Mouse (Mus musculus) limb, embryonic 11.5 days (tissue): ENCODE results near the gene Grik4. TPM values are rescaled to one million over a fixed set of nuclear protein-coding genes. Genes with fewer than 3 reads are reported as not detected.

Source experiments
- ATAC-seq: fragments of 200-750 bp; cut with Nextera tagmentation; 2 replicates; pipeline ENCODE4 v1.8.0; 2017; ENCODE audit warnings: low read depth; ENCODE audit not compliant: insufficient number of reproducible peaks, low FRiP score, low TSS enrichment
- DNase-seq: peaks from one replicate; pipeline ENCODE4 v3.0.0-alpha.2; 2015; ENCODE audit warnings: low spot score
- H3K27ac ChIP-seq: fragments of 300-500 bp; sonication (generic); replicated peaks from 2 replicates; pipeline ENCODE4 v1.5.1; 2014; ENCODE audit warnings: low read depth, mild to moderate bottlenecking, low read length
- H3K27me3 ChIP-seq: fragments of 300-500 bp; sonication (generic); 2 replicates; pipeline ENCODE4 v1.6.1; 2014; ENCODE audit warnings: mild to moderate bottlenecking, low read length, mixed read lengths; ENCODE audit not compliant: control insufficient read depth, insufficient read depth
- H3K36me3 ChIP-seq: fragments of 300-500 bp; sonication (generic); 2 replicates; pipeline ENCODE4 v1.6.1; 2014; ENCODE audit warnings: mild to moderate bottlenecking, low read length, moderate library complexity, mixed read lengths; ENCODE audit not compliant: control insufficient read depth, insufficient read depth
- H3K4me1 ChIP-seq: fragments of 300-500 bp; sonication (generic); 2 replicates; pipeline ENCODE4 v1.6.1; 2014; ENCODE audit warnings: low read length, mixed read lengths; ENCODE audit not compliant: control insufficient read depth, insufficient read depth
- H3K4me2 ChIP-seq: fragments of 300-500 bp; sonication (generic); 2 replicates; pipeline ENCODE4 v1.6.1; 2014; ENCODE audit warnings: low read depth, mild to moderate bottlenecking, moderate library complexity; ENCODE audit not compliant: severe bottlenecking
- H3K4me3 ChIP-seq: fragments of 300-500 bp; sonication (generic); 2 replicates; pipeline ENCODE4 v1.5.1; 2014; ENCODE audit warnings: low read depth, low read length
- H3K9ac ChIP-seq: fragments of 300-500 bp; sonication (generic); 2 replicates; pipeline ENCODE4 v1.6.1; 2014; ENCODE audit warnings: mild to moderate bottlenecking, low read length
- H3K9me3 ChIP-seq: fragments of 300-500 bp; sonication (generic); 2 replicates; pipeline ENCODE4 v1.6.1; 2016; ENCODE audit warnings: low read length; ENCODE audit not compliant: control insufficient read depth
- WGBS: fragments of 180-500 bp; shearing (Covaris S2); extraction: QIAGEN DNeasy Blood & Tissue Kit; methylation state at CpG from one replicate; pipeline ENCODE4 v1.1.7; 2014; 5-methylcytosine and 5-hydroxymethylcytosine counted together
- polyA plus RNA-seq: library from polyadenylated mRNA; unstranded; fragments of >200 nt; fragmentation: Nextera tagmentation; extraction: Ambion mirVana; gene quantifications from 2 replicates; pipeline ENCODE4 v1.2.1, GENCODE M21; 2014

Gene Grik4
- polyA plus RNA-seq, 1 experiment from 2014 or later, result 1.1 TPM

DNA sequence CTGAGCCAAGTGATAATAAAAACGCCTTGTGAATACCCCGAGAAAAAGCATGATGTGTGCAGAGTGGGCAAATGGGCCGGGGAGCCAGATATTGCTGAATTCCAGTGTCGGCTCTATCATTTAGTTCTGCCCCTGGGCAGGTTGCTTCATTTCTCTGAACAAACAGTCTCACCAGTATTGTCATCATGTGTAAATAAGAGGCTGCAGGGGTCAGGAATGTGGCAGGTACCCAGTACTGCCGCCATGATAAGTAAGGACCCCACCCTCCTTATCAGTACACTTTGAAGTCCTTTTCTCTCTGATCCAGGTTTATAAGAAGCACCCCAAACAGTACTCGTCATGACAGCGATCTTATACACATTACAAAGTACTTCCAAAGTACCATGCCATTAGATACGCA lies 230.4 kb downstream of the Grik4 start:
- H3K36me3 ChIP-seq, result no peaks in the 10 kb centered on the region
- no peak overlapping the region for H3K9ac ChIP-seq
- DNase-seq (no peak), ATAC-seq (no peak)
- no peaks in the 10 kb centered on the region for H3K27me3 ChIP-seq
- H3K4me1 ChIP-seq, result no peaks in the 10 kb centered on the region
- H3K4me3 ChIP-seq, result no peak overlapping the region
- no peaks in the 10 kb centered on the region for H3K9me3 ChIP-seq
- no peak overlapping the region for H3K4me2 ChIP-seq
- WGBS, result 86% methylated on average over 8 of the region's 8 CpGs
- no peak overlapping the region for H3K27ac ChIP-seq

DNA sequence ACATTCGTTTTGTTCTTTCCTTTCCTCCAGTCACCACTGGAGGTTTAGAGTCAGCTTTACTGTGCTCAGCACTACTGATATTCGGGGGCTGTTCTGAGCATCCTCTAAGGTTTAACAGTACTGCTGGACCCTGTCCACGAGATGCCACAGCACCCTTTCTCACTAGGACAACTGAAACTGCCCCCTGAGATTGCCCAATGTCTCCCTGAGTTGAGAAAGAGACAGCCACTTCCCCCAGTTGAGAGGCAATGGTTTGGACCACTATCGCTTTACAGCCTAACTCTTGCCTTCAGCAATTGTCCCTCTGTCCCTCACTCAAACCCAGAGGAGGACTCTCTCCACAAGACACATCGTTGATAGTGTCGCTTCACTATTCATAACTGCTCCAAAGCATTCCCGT lies 238.4 kb downstream of the Grik4 start:
- peaks cover 3% of the 10 kb centered on the region; the same call in 1 of the 2 replicates for H3K4me1 ChIP-seq
- H3K27ac ChIP-seq, result no peak overlapping the region
- H3K4me2 ChIP-seq, result no peak overlapping the region
- no peak overlapping the region for H3K4me3 ChIP-seq
- no peak overlapping the region for H3K9ac ChIP-seq
- 75% methylated on average over 7 of the region's 7 CpGs for WGBS
- DNase-seq (no peak), ATAC-seq (no peak)
- no peaks in the 10 kb centered on the region for H3K36me3 ChIP-seq
- no peaks in the 10 kb centered on the region for H3K9me3 ChIP-seq
- no peaks in the 10 kb centered on the region for H3K27me3 ChIP-seq

- H3K27me3 ChIP-seq, result no peaks in the 10 kb centered on the region
- no peaks in the 10 kb centered on the region for H3K36me3 ChIP-seq
- H3K4me2 ChIP-seq, result no peak overlapping the region
- 15% methylated on average over 8 of the region's 8 CpGs for WGBS
- H3K4me3 ChIP-seq, result no peak overlapping the region
- no peak for ATAC-seq
- H3K9ac ChIP-seq, result no peak overlapping the region
- H3K9me3 ChIP-seq, result peaks cover 2% of the 10 kb centered on the region; the same call in 1 of the 2 replicates
- peaks cover 3% of the 10 kb centered on the region; the same call in 1 of the 2 replicates for H3K4me1 ChIP-seq
- no peak for DNase-seq
- no peak overlapping the region for H3K27ac ChIP-seq
These were observed 241.0 kb downstream of the Grik4 start for GRCm38 (mm10) chr9:42703191-42703854.

DNA sequence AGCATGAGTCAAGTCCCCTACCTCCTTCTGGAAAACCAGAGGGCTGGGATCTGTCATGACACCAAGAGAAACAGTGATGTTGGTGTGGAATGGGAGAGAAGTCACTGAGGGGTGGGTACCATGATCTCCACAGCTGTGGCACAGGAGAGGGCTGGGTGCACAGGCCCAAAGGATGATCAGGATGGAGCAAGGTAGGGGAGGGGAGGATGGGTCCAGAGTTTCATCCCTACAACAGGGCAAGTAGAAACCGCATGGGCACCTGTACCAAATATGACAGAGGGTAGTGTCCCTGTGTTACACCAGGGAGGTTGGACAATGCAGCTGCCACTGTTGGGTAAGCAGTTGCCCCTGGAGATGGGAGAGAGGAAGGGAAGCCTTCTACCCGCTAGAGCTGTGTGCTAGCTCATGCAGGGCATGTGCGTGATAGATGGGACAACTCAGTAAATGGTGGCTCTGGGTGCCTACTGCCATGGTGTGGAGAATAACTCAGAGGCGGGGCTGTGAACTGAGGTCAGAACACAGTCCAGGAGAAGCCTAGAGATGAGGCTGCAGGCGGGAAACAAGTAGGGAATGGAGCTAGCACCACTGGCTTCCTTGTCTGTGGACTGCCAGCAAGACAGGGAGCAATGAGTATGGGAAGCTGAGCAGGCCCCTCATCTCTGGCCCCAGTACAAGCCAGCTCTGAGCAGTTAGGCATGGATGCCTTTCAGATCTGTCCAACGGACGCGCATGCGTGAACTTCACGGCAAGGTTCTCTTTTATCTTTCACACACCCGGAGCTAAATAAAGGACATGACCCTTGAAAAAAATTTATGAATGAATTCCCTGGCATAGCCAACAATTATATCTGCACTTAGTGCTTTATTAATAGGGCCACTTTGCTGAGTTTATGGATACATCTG lies 241.8 kb downstream of the Grik4 start:
- no peak overlapping the region for H3K4me3 ChIP-seq
- H3K9me3 ChIP-seq, result peaks cover 3% of the 10 kb centered on the region; the same call in 1 of the 2 replicates
- no peaks in the 10 kb centered on the region for H3K27me3 ChIP-seq
- DNase-seq (no peak), ATAC-seq (no peak)
- H3K27ac ChIP-seq, result no peak overlapping the region
- peaks cover 3% of the 10 kb centered on the region; the same call in 1 of the 2 replicates for H3K4me1 ChIP-seq
- H3K36me3 ChIP-seq, result no peaks in the 10 kb centered on the region
- WGBS, result 82% methylated on average over 11 of the region's 11 CpGs
- H3K9ac ChIP-seq, result no peak overlapping the region
- no peak overlapping the region for H3K4me2 ChIP-seq

DNA sequence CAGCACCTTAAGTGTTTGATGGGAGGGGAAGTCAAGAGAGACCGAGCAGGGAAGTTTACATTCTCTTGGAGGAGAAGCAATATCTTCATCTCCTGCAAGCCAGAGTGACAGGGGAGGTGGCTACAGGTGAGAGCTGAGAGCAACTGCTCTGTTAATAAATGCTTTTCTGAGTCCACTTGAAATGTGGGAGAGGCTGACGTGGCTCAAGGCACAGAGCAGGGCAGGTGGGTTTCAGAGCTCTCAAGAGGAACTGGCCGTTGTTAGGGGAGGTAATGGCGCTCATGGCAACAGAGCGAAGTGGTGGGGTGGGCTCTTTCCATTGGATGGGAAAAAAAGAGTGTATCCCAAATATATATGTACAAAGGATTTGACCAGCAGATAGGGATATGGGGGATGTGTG lies 242.6 kb downstream of the Grik4 start:
- H3K9me3 ChIP-seq, result peaks cover 3% of the 10 kb centered on the region; the same call in 1 of the 2 replicates
- DNase-seq (no peak), ATAC-seq (no peak)
- H3K4me1 ChIP-seq, result peaks cover 3% of the 10 kb centered on the region; the same call in 1 of the 2 replicates
- H3K4me2 ChIP-seq, result no peak overlapping the region
- 79% methylated on average over 5 of the region's 5 CpGs for WGBS
- H3K27ac ChIP-seq, result no peak overlapping the region
- no peaks in the 10 kb centered on the region for H3K27me3 ChIP-seq
- H3K36me3 ChIP-seq, result no peaks in the 10 kb centered on the region
- no peak overlapping the region for H3K4me3 ChIP-seq
- no peak overlapping the region for H3K9ac ChIP-seq

DNA sequence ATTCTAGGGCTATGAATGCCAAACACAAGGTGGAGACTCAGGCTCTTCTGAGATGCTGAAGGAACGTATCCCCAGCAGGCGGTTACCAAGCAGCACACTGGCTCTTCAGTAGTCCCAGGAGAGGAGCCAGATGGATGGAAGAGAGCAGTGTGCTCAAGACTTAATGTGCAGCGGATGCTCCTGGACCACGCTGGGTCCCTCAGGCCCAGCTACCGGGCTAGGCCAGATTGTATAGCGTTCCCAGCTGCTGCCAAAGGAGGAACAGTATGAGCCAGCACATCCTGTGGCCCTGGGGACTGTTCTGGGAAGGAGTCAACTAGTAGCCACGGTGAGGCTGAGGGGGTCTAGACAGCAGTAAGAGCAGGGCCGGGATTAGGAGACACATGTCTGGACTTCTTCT lies 251.3 kb downstream of the Grik4 start:
- no peak for DNase-seq
- ATAC-seq, result no peak
- H3K4me3 ChIP-seq, result no peak overlapping the region

DNA sequence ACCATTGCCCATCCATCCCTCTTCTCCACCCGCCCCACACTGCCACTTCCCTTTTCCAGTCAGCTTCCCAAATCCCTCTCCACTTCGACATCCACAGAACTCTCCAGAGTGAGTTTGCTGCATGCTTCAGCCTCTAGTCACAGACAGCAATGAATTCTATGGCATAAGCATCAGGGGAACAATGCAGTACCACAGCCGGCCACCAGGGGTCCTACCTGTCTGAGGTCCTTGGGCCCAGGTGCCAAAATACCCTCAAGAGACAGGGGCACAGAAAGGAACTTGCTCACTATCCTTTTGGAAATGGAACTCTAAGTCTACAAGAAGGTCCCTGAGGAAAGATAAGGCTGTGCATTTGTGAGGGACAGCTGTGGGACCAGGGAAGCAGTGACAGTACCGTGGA lies 256.1 kb downstream of the Grik4 start:
- no peak overlapping the region for H3K9ac ChIP-seq
- no peak overlapping the region for H3K4me2 ChIP-seq
- H3K9me3 ChIP-seq, result no peaks in the 10 kb centered on the region
- H3K4me1 ChIP-seq, result no peaks in the 10 kb centered on the region
- WGBS, result 30% methylated on average over 4 of the region's 4 CpGs
- H3K27me3 ChIP-seq, result no peaks in the 10 kb centered on the region
- no peak for ATAC-seq
- peak; percentile 85 for DNase-seq
- H3K27ac ChIP-seq, result no peak overlapping the region
- no peaks in the 10 kb centered on the region for H3K36me3 ChIP-seq
- H3K4me3 ChIP-seq, result no peak overlapping the region

More for the DNA sequence above, 251.3 kb downstream of the Grik4 start:
- Histone ChIP-seq H3K27me3 (no peaks in the 10 kb centered on the region), H3K27ac (no peak overlapping the region), H3K36me3 (no peaks in the 10 kb centered on the region), H3K4me2 (no peak overlapping the region), H3K9me3 (no peaks in the 10 kb centered on the region), H3K9ac (no peak overlapping the region), H3K4me1 (no peaks in the 10 kb centered on the region)
- WGBS, result 89% methylated on average over 8 of the region's 8 CpGs

DNA sequence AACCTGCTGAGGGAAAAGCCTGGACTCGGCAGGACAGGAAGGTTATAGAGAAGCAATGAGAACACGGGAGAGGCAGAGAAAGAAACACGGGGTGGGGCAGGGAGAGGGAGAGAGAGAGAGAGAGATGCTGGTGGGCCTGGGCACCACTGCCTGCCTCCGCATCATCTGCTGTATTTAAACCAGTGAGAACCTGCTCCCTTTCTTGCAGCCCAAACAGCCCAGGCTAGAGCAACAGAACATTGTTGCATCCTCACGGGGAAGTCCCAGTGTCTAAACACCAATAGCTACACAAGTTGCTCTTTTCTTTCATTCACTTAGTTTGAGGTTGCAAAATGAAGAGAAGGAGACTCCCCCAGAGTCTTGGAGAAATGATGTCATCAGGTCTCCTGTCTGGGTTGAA lies 258.2 kb downstream of the Grik4 start:
- ATAC-seq, result no peak
- H3K36me3 ChIP-seq, result no peaks in the 10 kb centered on the region
- H3K27me3 ChIP-seq, result no peaks in the 10 kb centered on the region
- H3K4me3 ChIP-seq, result no peak overlapping the region
- WGBS, result 88% methylated on average over 5 of the region's 5 CpGs
- no peaks in the 10 kb centered on the region for H3K4me1 ChIP-seq
- H3K9ac ChIP-seq, result no peak overlapping the region
- no peak for DNase-seq
- no peaks in the 10 kb centered on the region for H3K9me3 ChIP-seq
- no peak overlapping the region for H3K27ac ChIP-seq
- no peak overlapping the region for H3K4me2 ChIP-seq
